In genomic region chr16:29981543-29981942, GRCm38 (mm10) we compare ENCODE assay signal across 26 mouse cellular contexts.
"Had no signal": no experiment of that assay in that cellular context is flagged by ENCODE, and none has a peak within 500 bp of the region (broad histone marks: within the 10 kb centered on the region; RNA-seq: fewer than 3 reads in every experiment).

No protein-coding gene starts in this region.

- H3K4me1 ChIP-seq: hindbrain, embryonic 13.5 days; hindbrain, embryonic 15.5 days had no signal

- ATAC-seq: hindbrain, postnatal 0 days; intestine, embryonic 16.5 days; liver, embryonic 12.5 days had no signal

- H3K9me3 ChIP-seq: heart, embryonic 13.5 days; heart, embryonic 15.5 days; hindbrain, embryonic 13.5 days; hindbrain, embryonic 15.5 days; kidney, embryonic 15.5 days; limb, embryonic 13.5 days; limb, embryonic 15.5 days; liver, embryonic 12.5 days had no signal

- H3K9ac ChIP-seq: heart, embryonic 13.5 days; heart, embryonic 15.5 days; hindbrain, embryonic 13.5 days; hindbrain, embryonic 15.5 days; kidney, embryonic 15.5 days; limb, embryonic 13.5 days; limb, embryonic 15.5 days; liver, embryonic 12.5 days; liver, embryonic 14.5 days had no signal

- DNase-seq: gastrocnemius, postnatal 14 days; gastrocnemius, postnatal 36 days; heart, adult 11 months; heart, postnatal 14 days; heart, postnatal 36 days; kidney, adult 11 months; kidney, adult 2 months; kidney, adult 9 months; kidney, postnatal 14 days; kidney, postnatal 36 days; layer of hippocampus, adult 9-11 months; layer of hippocampus, postnatal 36 days; left cerebral cortex, postnatal 4 days had no signal

- H3K27ac ChIP-seq: heart, embryonic 13.5 days; heart, embryonic 15.5 days; hindbrain, embryonic 13.5 days; hindbrain, embryonic 15.5 days; hindbrain, postnatal 0 days; kidney, embryonic 15.5 days; kidney, postnatal 0 days; limb, embryonic 13.5 days; limb, embryonic 15.5 days; liver, embryonic 12.5 days; liver, embryonic 14.5 days had no signal

- H3K36me3 ChIP-seq: heart, embryonic 13.5 days; heart, embryonic 15.5 days; hindbrain, embryonic 13.5 days; hindbrain, embryonic 15.5 days; kidney, embryonic 15.5 days; limb, embryonic 13.5 days; limb, embryonic 15.5 days; liver, embryonic 12.5 days had no signal

- H3K4me3 ChIP-seq: heart, embryonic 13.5 days; heart, embryonic 15.5 days; hindbrain, embryonic 13.5 days; hindbrain, embryonic 15.5 days; kidney, embryonic 15.5 days; limb, embryonic 13.5 days; limb, embryonic 15.5 days; liver, embryonic 12.5 days had no signal

- H3K27me3 ChIP-seq: heart, embryonic 15.5 days; hindbrain, embryonic 15.5 days; limb, embryonic 15.5 days had no signal

- H3K4me2 ChIP-seq: heart, embryonic 11.5 days; heart, embryonic 13.5 days; heart, embryonic 15.5 days; hindbrain, embryonic 13.5 days; hindbrain, embryonic 15.5 days; kidney, embryonic 15.5 days; limb, embryonic 13.5 days; limb, embryonic 15.5 days; liver, embryonic 12.5 days had no signal
